Mouse (Mus musculus) limb, embryonic 14.5 days (tissue): ENCODE data around the gene H2al2a. TPM values are rescaled to one million over a fixed set of nuclear protein-coding genes. Genes with fewer than 3 reads are reported as not detected.

ENCODE experiments used
- ATAC-seq: fragments of 200-750 bp; cut with Nextera tagmentation; 2 replicates; pipeline ENCODE4 v1.8.0; 2017; ENCODE audit warnings: low read depth, moderate number of reproducible peaks, moderate TSS enrichment; ENCODE audit not compliant: low FRiP score
- DNase-seq: peaks from one replicate; pipeline ENCODE4 v3.0.0-alpha.2; 2015; ENCODE audit warnings: low spot score
- H3K27ac ChIP-seq: fragments of 300-500 bp; sonication (generic); replicated peaks from 2 replicates; pipeline ENCODE4 v1.5.1; 2014; ENCODE audit warnings: low read depth, mild to moderate bottlenecking, low read length, moderate library complexity, mixed read lengths
- H3K27me3 ChIP-seq: fragments of 300-500 bp; sonication (generic); 2 replicates; pipeline ENCODE4 v1.6.1; 2014; ENCODE audit warnings: low read length, mixed read lengths; ENCODE audit not compliant: control insufficient read depth, insufficient read depth
- H3K36me3 ChIP-seq: fragments of 300-500 bp; sonication (generic); 2 replicates; pipeline ENCODE4 v1.6.1; 2014; ENCODE audit warnings: mild to moderate bottlenecking, low read length, moderate library complexity, mixed read lengths; ENCODE audit not compliant: control insufficient read depth, insufficient read depth
- H3K4me1 ChIP-seq: fragments of 300-500 bp; sonication (generic); 2 replicates; pipeline ENCODE4 v1.6.1; 2014; ENCODE audit warnings: antibody characterized with exemption, low read length, mixed read lengths; ENCODE audit not compliant: control insufficient read depth, insufficient read depth
- H3K4me2 ChIP-seq: fragments of 300-500 bp; sonication (generic); replicated peaks from 2 replicates; pipeline ENCODE4 v1.6.1; 2014; ENCODE audit warnings: low read depth, mild to moderate bottlenecking, low read length, moderate library complexity; ENCODE audit not compliant: severe bottlenecking
- H3K4me3 ChIP-seq: fragments of 300-500 bp; sonication (generic); replicated peaks from 2 replicates; pipeline ENCODE4 v1.5.1; 2014; ENCODE audit warnings: low read length
- H3K9ac ChIP-seq: fragments of 300-500 bp; sonication (generic); 2 replicates; pipeline ENCODE4 v1.6.1; 2014; ENCODE audit warnings: mild to moderate bottlenecking, low read depth, low read length, moderate library complexity; ENCODE audit not compliant: severe bottlenecking
- H3K9me3 ChIP-seq: fragments of 300-500 bp; sonication (generic); 2 replicates; pipeline ENCODE4 v1.6.1; 2016; ENCODE audit warnings: low read length; ENCODE audit not compliant: control insufficient read depth
- POLR2A ChIP-seq: fragments of 200-500 bp; IDR thresholded peaks from 2 replicates; pipeline ENCODE4 v1.8.0; 2012; ENCODE audit warnings: inconsistent platforms, mild to moderate bottlenecking, moderate library complexity, borderline replicate concordance; ENCODE audit not compliant: insufficient read depth, insufficient read length; ENCODE audit errors: extremely low read depth
- WGBS: fragments of 180-500 bp; shearing (Covaris S2); extraction: QIAGEN DNeasy Blood & Tissue Kit; methylation state at CpG from one replicate; pipeline ENCODE4 v1.1.7; 2014; 5-methylcytosine and 5-hydroxymethylcytosine counted together
- polyA plus RNA-seq, 2 experiments: library from polyadenylated mRNA; depleted of rRNA in 1 of 2; stranded (reverse) in 1 of 2; unstranded in 1 of 2; fragments of >200 nt; fragmentation: Nextera tagmentation in 1 of 2; extraction: Ambion mirVana in 1 of 2; gene quantifications; 2 replicates each; pipeline versions ENCODE4 v1.2.1 to v1.2.3; 2012 to 2014

H2al2a gene
- polyA plus RNA-seq, 2 experiments, result not detected

DNA sequence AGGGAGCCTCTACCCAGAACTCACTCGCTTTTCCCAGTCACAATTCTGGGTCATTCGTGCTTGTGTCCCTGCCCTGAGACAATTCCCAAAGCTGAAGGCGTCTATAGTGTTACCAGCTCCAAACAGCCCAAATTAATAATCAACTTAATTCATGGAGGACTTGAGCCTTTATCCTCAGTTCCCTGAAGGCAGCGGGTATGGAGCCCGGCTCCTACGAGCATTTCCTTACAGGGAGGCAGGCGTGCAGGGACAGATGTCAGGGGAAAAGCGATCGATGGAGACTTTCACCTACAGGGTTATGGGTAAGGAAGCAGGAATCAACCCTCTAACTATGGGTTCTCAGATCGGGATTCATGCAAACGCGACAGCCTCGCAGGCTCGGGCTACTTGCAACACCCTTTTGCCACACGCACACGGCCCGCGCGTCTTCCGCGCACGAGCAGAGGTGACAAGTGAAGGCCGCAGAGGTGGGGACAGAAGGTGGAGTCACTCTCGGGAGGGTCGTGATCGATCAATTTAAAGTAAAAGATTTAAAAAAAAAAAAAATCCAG, 34.6 kb upstream of the H2al2a start:
- no peak for ATAC-seq
- peak overlapping the region; percentile 97 for H3K4me2 ChIP-seq
- TF ChIP-seq POLR2A, result 0 out of 2 replicates have a peak, but pooled peaks have one; percentile 1
- peak overlapping the region; percentile 83 for H3K9ac ChIP-seq
- H3K36me3 ChIP-seq, result no peaks in the 10 kb centered on the region
- H3K4me3 ChIP-seq, result peak overlapping the region; percentile 43
- peak overlapping the region; percentile 45; the same call in 1 of the 2 replicates for H3K27ac ChIP-seq
- H3K9me3 ChIP-seq, result no peaks in the 10 kb centered on the region
- H3K4me1 ChIP-seq, result peaks cover 25% of the 10 kb centered on the region
- H3K27me3 ChIP-seq, result no peaks in the 10 kb centered on the region
- 5% methylated on average over 26 of the region's 26 CpGs for WGBS
- DNase-seq, result no peak

DNA sequence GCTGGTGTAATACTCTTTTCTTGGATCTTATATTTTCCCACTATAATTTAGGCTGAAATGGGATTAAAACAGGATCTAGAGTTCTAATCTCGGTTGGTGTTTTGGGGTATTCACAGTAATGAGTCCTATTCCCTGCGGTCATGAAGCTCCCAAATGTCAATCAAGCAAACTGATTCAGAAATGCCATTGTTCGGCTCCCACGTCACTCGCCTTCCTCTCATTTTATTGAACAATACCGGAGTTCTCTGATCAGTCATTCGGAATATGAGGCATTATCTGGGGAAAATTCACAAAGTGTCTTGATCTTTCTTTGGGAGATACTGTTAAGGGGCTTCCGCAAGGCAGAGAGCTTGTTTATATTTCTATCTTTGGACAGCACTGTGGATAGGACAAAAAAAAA, 33.8 kb upstream of the H2al2a start:
- Histone ChIP-seq H3K27me3 (no peaks in the 10 kb centered on the region), H3K4me1 (peaks cover 27% of the 10 kb centered on the region), H3K36me3 (no peaks in the 10 kb centered on the region), H3K4me2 (0 out of 2 replicates have a peak overlapping the region, but pooled peaks have one; percentile 97), H3K4me3 (no peak overlapping the region), H3K9ac (no peak overlapping the region), H3K27ac (no peak overlapping the region), H3K9me3 (no peaks in the 10 kb centered on the region)
- ATAC-seq (no peak), DNase-seq (no peak)
- no peak for TF ChIP-seq POLR2A
- 71% methylated on average over 8 of the region's 8 CpGs for WGBS

DNA sequence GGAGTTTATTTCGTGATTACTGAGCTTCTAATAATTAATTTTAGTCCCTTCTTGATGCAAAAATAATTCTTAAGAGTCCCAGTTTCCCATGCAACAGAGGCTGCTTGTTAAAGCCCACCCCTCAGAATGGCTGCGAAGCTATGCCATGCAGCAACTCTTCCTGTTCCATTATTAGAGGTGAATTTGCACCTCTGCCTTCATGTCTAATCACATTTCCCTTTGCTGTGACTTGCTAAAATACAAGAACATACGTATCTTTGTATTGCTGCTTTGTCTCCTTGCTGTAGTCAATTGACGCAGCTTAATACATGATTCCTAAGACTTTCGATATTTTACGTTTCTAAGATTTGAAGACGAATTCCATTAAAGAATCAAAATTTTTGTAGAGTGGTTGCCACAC, 32.9 kb upstream of the H2al2a start:
- DNase-seq, result no peak
- WGBS, result 83% methylated on average over 7 of the region's 7 CpGs

DNA sequence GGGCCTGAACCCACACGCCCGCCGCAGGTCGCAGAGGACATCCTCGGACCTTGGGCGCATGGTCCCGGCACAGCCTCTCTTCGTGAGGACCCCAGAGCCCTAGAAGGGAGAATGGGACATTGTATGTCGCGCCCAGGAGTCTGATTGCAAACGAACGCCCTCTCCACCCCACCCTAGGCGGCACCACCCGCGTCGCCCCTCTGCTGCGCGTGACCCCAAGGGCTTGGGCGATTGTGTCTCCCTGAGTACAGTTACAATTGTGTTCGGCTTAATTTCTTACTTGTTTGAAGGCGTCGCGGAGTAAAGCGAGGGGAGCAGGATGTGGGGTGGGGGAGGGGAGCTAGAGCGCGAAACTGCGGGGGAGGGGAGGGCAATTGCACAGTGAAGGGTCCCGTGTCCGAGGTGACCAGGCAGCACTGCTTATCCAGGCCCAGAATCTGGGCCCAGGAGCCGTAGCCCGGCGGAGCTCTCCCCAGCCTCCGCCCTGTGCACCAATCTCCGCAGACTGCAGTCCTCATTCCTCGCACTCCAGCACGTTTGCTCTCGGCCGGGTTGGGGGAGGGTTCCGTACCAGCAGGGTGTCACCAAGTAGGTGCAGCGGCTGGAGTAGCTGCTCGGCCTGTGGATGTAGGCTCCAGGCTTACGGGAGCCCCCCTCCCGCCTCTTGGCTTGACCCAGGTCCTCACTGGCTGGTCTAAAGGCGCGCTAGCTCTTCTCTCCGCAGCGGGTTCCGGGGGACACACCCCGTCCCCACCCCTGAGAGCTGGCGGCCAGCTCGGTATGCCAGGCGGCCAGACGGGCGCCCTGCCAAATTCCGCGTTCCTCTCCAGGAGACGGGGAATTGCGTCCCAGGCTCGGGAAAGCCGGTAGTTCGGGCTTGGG, 31.6 kb upstream of the H2al2a start:
- Histone ChIP-seq H3K27ac (peak overlapping the region; percentile 97), H3K4me2 (peak overlapping the region; percentile 98), H3K9me3 (no peaks in the 10 kb centered on the region), H3K36me3 (no peaks in the 10 kb centered on the region), H3K27me3 (no peaks in the 10 kb centered on the region), H3K4me3 (peak overlapping the region; percentile 59), H3K4me1 (peaks cover 27% of the 10 kb centered on the region), H3K9ac (peak overlapping the region; percentile 86)
- peak; percentile 67 for ATAC-seq
- peak; percentile 91 for DNase-seq
- WGBS, result under 1% methylated on average over 52 of the region's 61 CpGs
- 0 out of 2 replicates have a peak, but pooled peaks have one; percentile 52 for TF ChIP-seq POLR2A

More for the DNA sequence above, 32.9 kb upstream of the H2al2a start:
- H3K4me1 ChIP-seq, result peaks cover 29% of the 10 kb centered on the region
- no peaks in the 10 kb centered on the region for H3K9me3 ChIP-seq
- no peak for TF ChIP-seq POLR2A
- no peak for ATAC-seq
- no peaks in the 10 kb centered on the region for H3K36me3 ChIP-seq
- no peak overlapping the region for H3K9ac ChIP-seq
- no peak overlapping the region for H3K4me2 ChIP-seq
- no peak overlapping the region for H3K4me3 ChIP-seq
- no peaks in the 10 kb centered on the region for H3K27me3 ChIP-seq
- H3K27ac ChIP-seq, result no peak overlapping the region

DNA sequence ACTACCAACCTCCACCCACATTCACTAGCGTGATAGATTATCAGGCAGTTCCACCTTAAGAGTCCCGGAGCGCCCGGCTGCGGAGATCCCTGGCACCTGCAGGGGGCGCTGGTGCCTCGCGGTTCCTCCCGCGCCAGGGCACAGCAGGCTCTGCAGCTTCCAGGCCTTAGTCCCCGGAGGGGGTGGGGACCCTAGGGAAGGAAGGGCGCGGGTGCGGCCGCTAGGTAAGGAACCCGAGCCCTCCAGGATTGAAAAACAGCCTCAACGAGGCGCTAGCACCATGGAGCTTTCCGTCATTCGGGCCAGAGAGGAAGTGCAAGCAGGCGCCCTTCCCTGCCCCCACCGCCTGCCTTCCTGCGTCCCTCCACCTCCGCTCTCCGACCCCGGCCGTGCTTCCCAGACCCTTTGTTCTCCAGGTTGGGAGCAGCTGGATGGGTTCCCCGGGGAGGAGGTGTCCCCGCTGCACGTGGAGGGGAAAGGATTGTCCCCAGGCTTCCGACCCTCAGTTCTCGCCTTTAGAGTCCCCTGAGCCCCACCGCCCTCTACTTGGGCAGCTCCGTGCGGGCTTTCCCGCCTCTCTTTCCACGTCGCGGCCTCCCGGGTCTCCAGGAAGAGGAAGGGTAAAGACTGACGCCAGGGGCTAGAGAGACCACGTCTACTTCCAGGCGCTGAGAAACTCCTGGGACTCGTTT, 30.8 kb upstream of the H2al2a start:
- Histone ChIP-seq H3K9ac (peak overlapping the region; percentile 86), H3K27me3 (no peaks in the 10 kb centered on the region), H3K9me3 (no peaks in the 10 kb centered on the region), H3K4me2 (peak overlapping the region; percentile 98), H3K4me1 (peaks cover 27% of the 10 kb centered on the region), H3K36me3 (no peaks in the 10 kb centered on the region), H3K27ac (peak overlapping the region; percentile 97), H3K4me3 (peak overlapping the region; percentile 59)
- ATAC-seq (peak; percentile 76), DNase-seq (peak; percentile 95)
- TF ChIP-seq POLR2A, result no peak; the same call in 1 of the 2 replicates
- under 1% methylated on average over 38 of the region's 44 CpGs for WGBS
